Mouse (Mus musculus) midbrain, embryonic 14.5 days (tissue): Measurements from ENCODE around the gene Cfap45. TPM values are rescaled to one million over a fixed set of nuclear protein-coding genes. Genes with fewer than 3 reads are reported as not detected.

Experiments
- polyA plus RNA-seq: library from polyadenylated mRNA; unstranded; fragments of >200 nt; fragmentation: Nextera tagmentation; extraction: Ambion mirVana; gene quantifications from 2 replicates; pipeline ENCODE4 v1.2.1, GENCODE M21; 2014

The Cfap45 gene
- polyA plus RNA-seq, 1 experiment from 2014 or later: 1.9 TPM

Other genes with a start within 250 kb of the Cfap45 start
- 18.2 and 19.4 TPM in 2 replicates for gene Atp1a2, start 222.7 kb upstream of the Cfap45 start, polyA plus RNA-seq
- gene Kcnj9, start 191.5 kb upstream of the Cfap45 start, polyA plus RNA-seq: 3.0 and 3.9 TPM in 2 replicates
- gene Kcnj10, start 179.6 kb upstream of the Cfap45 start, polyA plus RNA-seq: 1.5 TPM in 2 replicates
- gene Pigm, start 144.3 kb upstream of the Cfap45 start, polyA plus RNA-seq: 5.2 and 6.4 TPM in 2 replicates
- 0.32 TPM in 1 of 2 replicates, not detected in the other for gene Slamf9, start 45.4 kb upstream of the Cfap45 start, polyA plus RNA-seq
- 49.6 and 52.6 TPM in 2 replicates for gene Igsf9, start 39.0 kb upstream of the Cfap45 start, polyA plus RNA-seq
- 25.7 and 43.5 TPM in 2 replicates for gene Tagln2, start 20.8 kb upstream of the Cfap45 start, polyA plus RNA-seq
- gene Vsig8, start 35.1 kb downstream of the Cfap45 start, polyA plus RNA-seq: 0.22 TPM in 1 of 2 replicates, not detected in the other
- gene Slamf8, start 69.8 kb downstream of the Cfap45 start, polyA plus RNA-seq: 0.42 TPM in 1 of 2 replicates, not detected in the other
- 0.14 TPM in 1 of 2 replicates, not detected in the other for gene Fcrl6, start 81.8 kb downstream of the Cfap45 start, polyA plus RNA-seq
- 6.3 and 8.7 TPM in 2 replicates for gene Dusp23, start 112.2 kb downstream of the Cfap45 start, polyA plus RNA-seq
- not detected in 2 replicates for gene Crp, start 177.3 kb downstream of the Cfap45 start, polyA plus RNA-seq